Mouse (Mus musculus): ENCODE measurements at regions not wholly inside any gene's neighbourhood (a gene's known extent, or its start where the extent isn't known, plus 50 kb on each side); places are given as distances from the start of the nearest gene placed in this dataset.
"Not testable (repeated sequence)": the region's sequence is repeated elsewhere in the genome, so short reads cannot be mapped to it uniquely, and the experiment has no call there.

DNA sequence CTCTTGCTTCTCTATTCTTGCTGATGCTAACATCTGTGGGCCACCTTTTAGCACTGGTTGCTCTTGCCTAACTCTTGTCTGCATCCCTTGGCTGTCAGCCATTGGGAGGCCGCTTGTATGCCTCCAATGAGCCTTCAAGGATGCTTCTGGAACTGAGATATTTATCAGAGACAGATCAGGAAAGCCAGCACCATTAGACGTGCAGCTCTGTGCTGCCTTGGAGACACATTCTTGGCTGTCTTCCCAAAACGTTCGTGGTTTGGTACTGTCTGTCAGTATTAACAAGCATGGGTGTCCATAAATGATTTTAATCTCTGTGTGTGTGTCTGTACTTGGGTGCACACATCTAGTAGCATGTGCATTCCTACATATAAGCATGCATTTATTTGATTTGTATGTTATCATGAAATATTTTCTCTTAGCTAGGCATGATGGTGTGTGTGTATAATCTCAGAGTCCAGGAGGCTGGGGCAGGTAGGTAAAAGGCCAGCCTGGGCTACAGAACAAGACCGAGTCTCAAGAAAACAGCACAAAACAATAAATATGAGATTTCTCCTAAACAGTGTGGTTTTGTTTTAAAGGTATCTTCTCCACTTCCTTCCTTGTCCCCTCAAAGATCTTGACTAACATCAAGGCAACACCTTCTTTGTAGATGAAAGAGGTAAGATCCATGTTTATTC is 111.4 kb downstream of the Gm31371 start:
- TF ChIP-seq CTCF (IDR thresholded peaks at IDR 0.05; ENCODE audit: extremely low read depth, insufficient read length, insufficient replicate concordance, low read depth, low read length); POLR2A (IDR thresholded peaks at IDR 0.05; ENCODE audit: low read depth, low read length): not testable (repeated sequence)

Data from small intestine, adult 2 months (tissue).